Mouse (Mus musculus): ENCODE results near the gene Comt. TPM values are rescaled to one million over a fixed set of nuclear protein-coding genes. Genes with fewer than 3 reads are reported as not detected.

Comt gene
- polyA plus RNA-seq, 1 experiment from 2014 or later: 60.8 TPM

GRCm38 (mm10) chr16:18409776-18410175 is 16.9 kb downstream of the Comt start:
- H3K9ac ChIP-seq (ENCODE audit: low read length): no peak overlapping the region
- no peak overlapping the region for H3K27ac ChIP-seq (ENCODE audit: low read depth, low read length)
- 71% methylated on average over 4 of the region's 4 CpGs for WGBS
- DNase-seq (ENCODE audit: low spot score): no peak
- no peak overlapping the region for H3K4me3 ChIP-seq (ENCODE audit: low read depth, low read length)
- no peak overlapping the region for H3K4me2 ChIP-seq (ENCODE audit: low read depth)
- no peaks in the 10 kb centered on the region for H3K27me3 ChIP-seq (ENCODE audit: control insufficient read depth, insufficient read depth, low read length)
- no peaks in the 10 kb centered on the region for H3K9me3 ChIP-seq (ENCODE audit: control insufficient read depth, low read length)
- H3K4me1 ChIP-seq (ENCODE audit: control insufficient read depth, insufficient read depth, low read length): no peaks in the 10 kb centered on the region
- no peak for ATAC-seq (ENCODE audit: insufficient read depth, low FRiP score, low TSS enrichment)
- H3K36me3 ChIP-seq (ENCODE audit: control insufficient read depth, insufficient read depth, low read length): peaks cover 11% of the 10 kb centered on the region

GRCm38 (mm10) chr16:18407912-18408311 is 18.7 kb downstream of the Comt start:
- ATAC-seq (ENCODE audit: insufficient read depth, low FRiP score, low TSS enrichment): no peak
- no peak overlapping the region for H3K9ac ChIP-seq (ENCODE audit: low read length)
- peaks cover 25% of the 10 kb centered on the region for H3K36me3 ChIP-seq (ENCODE audit: control insufficient read depth, insufficient read depth, low read length)
- WGBS: 79% methylated on average over 7 of the region's 7 CpGs
- no peaks in the 10 kb centered on the region for H3K4me1 ChIP-seq (ENCODE audit: control insufficient read depth, insufficient read depth, low read length)
- no peak for DNase-seq (ENCODE audit: low spot score)
- H3K27ac ChIP-seq (ENCODE audit: low read depth, low read length): no peak overlapping the region
- no peaks in the 10 kb centered on the region for H3K27me3 ChIP-seq (ENCODE audit: control insufficient read depth, insufficient read depth, low read length)
- H3K9me3 ChIP-seq (ENCODE audit: control insufficient read depth, low read length): no peaks in the 10 kb centered on the region
- no peak overlapping the region for H3K4me2 ChIP-seq (ENCODE audit: low read depth)
- H3K4me3 ChIP-seq (ENCODE audit: low read depth, low read length): no peak overlapping the region

GRCm38 (mm10) chr16:18406293-18406692 is 20.4 kb downstream of the Comt start:
- WGBS: 20% methylated on average over 2 of the region's 2 CpGs
- Histone ChIP-seq H3K4me1 (ENCODE audit: control insufficient read depth, insufficient read depth, low read length) (peaks cover 4% of the 10 kb centered on the region), H3K27ac (ENCODE audit: low read depth, low read length) (no peak overlapping the region)

GRCm38 (mm10) chr16:18405876-18406275 is 20.8 kb downstream of the Comt start:
- DNase-seq (ENCODE audit: low spot score) (no peak), ATAC-seq (ENCODE audit: insufficient read depth, low FRiP score, low TSS enrichment) (no peak)
- Histone ChIP-seq H3K4me2 (ENCODE audit: low read depth) (no peak overlapping the region), H3K9me3 (ENCODE audit: control insufficient read depth, low read length) (no peaks in the 10 kb centered on the region), H3K4me3 (ENCODE audit: low read depth, low read length) (no peak overlapping the region), H3K27me3 (ENCODE audit: control insufficient read depth, insufficient read depth, low read length) (no peaks in the 10 kb centered on the region), H3K27ac (ENCODE audit: low read depth, low read length) (no peak overlapping the region), H3K9ac (ENCODE audit: low read length) (no peak overlapping the region), H3K36me3 (ENCODE audit: control insufficient read depth, insufficient read depth, low read length) (peaks cover 36% of the 10 kb centered on the region), H3K4me1 (ENCODE audit: control insufficient read depth, insufficient read depth, low read length) (peaks cover 8% of the 10 kb centered on the region)
- 75% methylated on average over 2 of the region's 2 CpGs for WGBS

More at GRCm38 (mm10) chr16:18406293-18406692, 20.4 kb downstream of the Comt start:
- Histone ChIP-seq H3K4me2 (ENCODE audit: low read depth) (no peak overlapping the region), H3K4me3 (ENCODE audit: low read depth, low read length) (no peak overlapping the region), H3K9me3 (ENCODE audit: control insufficient read depth, low read length) (no peaks in the 10 kb centered on the region), H3K27me3 (ENCODE audit: control insufficient read depth, insufficient read depth, low read length) (no peaks in the 10 kb centered on the region), H3K36me3 (ENCODE audit: control insufficient read depth, insufficient read depth, low read length) (peaks cover 36% of the 10 kb centered on the region), H3K9ac (ENCODE audit: low read length) (no peak overlapping the region)
- DNase-seq (ENCODE audit: low spot score) (peak; percentile 57), ATAC-seq (ENCODE audit: insufficient read depth, low FRiP score, low TSS enrichment) (peak; percentile 45)

GRCm38 (mm10) chr16:18405091-18405854 is 21.4 kb downstream of the Comt start:
- ATAC-seq (ENCODE audit: insufficient read depth, low FRiP score, low TSS enrichment): no peak
- DNase-seq (ENCODE audit: low spot score): no peak
- H3K27me3 ChIP-seq (ENCODE audit: control insufficient read depth, insufficient read depth, low read length): no peaks in the 10 kb centered on the region
- no peak overlapping the region for H3K9ac ChIP-seq (ENCODE audit: low read length)
- peaks cover 37% of the 10 kb centered on the region for H3K36me3 ChIP-seq (ENCODE audit: control insufficient read depth, insufficient read depth, low read length)
- H3K4me1 ChIP-seq (ENCODE audit: control insufficient read depth, insufficient read depth, low read length): peaks cover 14% of the 10 kb centered on the region
- no peak overlapping the region for H3K4me3 ChIP-seq (ENCODE audit: low read depth, low read length)
- no peak overlapping the region for H3K27ac ChIP-seq (ENCODE audit: low read depth, low read length)
- WGBS: 88% methylated on average over 13 of the region's 13 CpGs
- no peaks in the 10 kb centered on the region for H3K9me3 ChIP-seq (ENCODE audit: control insufficient read depth, low read length)
- H3K4me2 ChIP-seq (ENCODE audit: low read depth): no peak overlapping the region

- 89% methylated on average over 12 of the region's 12 CpGs for WGBS
- Histone ChIP-seq H3K36me3 (ENCODE audit: control insufficient read depth, insufficient read depth, low read length) (peaks cover 46% of the 10 kb centered on the region), H3K4me2 (ENCODE audit: low read depth) (no peak overlapping the region), H3K9ac (ENCODE audit: low read length) (no peak overlapping the region), H3K4me3 (ENCODE audit: low read depth, low read length) (no peak overlapping the region), H3K9me3 (ENCODE audit: control insufficient read depth, low read length) (no peaks in the 10 kb centered on the region), H3K4me1 (ENCODE audit: control insufficient read depth, insufficient read depth, low read length) (peaks cover 29% of the 10 kb centered on the region), H3K27me3 (ENCODE audit: control insufficient read depth, insufficient read depth, low read length) (no peaks in the 10 kb centered on the region), H3K27ac (ENCODE audit: low read depth, low read length) (no peak overlapping the region)
- no peak for DNase-seq (ENCODE audit: low spot score)
- ATAC-seq (ENCODE audit: insufficient read depth, low FRiP score, low TSS enrichment): no peak
Observed at GRCm38 (mm10) chr16:18403285-18403684, 23.4 kb downstream of the Comt start.

GRCm38 (mm10) chr16:18400472-18401216 is 26.0 kb downstream of the Comt start:
- WGBS: 29% methylated on average over 7 of the region's 7 CpGs
- H3K27ac ChIP-seq (ENCODE audit: low read depth, low read length): peak overlapping the region; percentile 80

GRCm38 (mm10) chr16:18400028-18400427 is 26.6 kb downstream of the Comt start:
- peaks cover 40% of the 10 kb centered on the region for H3K4me1 ChIP-seq (ENCODE audit: control insufficient read depth, insufficient read depth, low read length)
- peak overlapping the region; percentile 32; the same call in 1 of the 2 replicates for H3K9ac ChIP-seq (ENCODE audit: low read length)
- peaks cover 50% of the 10 kb centered on the region for H3K36me3 ChIP-seq (ENCODE audit: control insufficient read depth, insufficient read depth, low read length)
- no peaks in the 10 kb centered on the region for H3K9me3 ChIP-seq (ENCODE audit: control insufficient read depth, low read length)
- H3K27ac ChIP-seq (ENCODE audit: low read depth, low read length): peak overlapping the region; percentile 80
- DNase-seq (ENCODE audit: low spot score) (no peak), ATAC-seq (ENCODE audit: insufficient read depth, low FRiP score, low TSS enrichment) (no peak)
- H3K4me3 ChIP-seq (ENCODE audit: low read depth, low read length): no peak overlapping the region
- no peak overlapping the region; the same call in 1 of the 2 replicates for H3K4me2 ChIP-seq (ENCODE audit: low read depth)
- H3K27me3 ChIP-seq (ENCODE audit: control insufficient read depth, insufficient read depth, low read length): no peaks in the 10 kb centered on the region
- 74% methylated on average over 9 of the region's 9 CpGs for WGBS

More at GRCm38 (mm10) chr16:18400472-18401216, 26.0 kb downstream of the Comt start:
- H3K27me3 ChIP-seq (ENCODE audit: control insufficient read depth, insufficient read depth, low read length): no peaks in the 10 kb centered on the region
- no peaks in the 10 kb centered on the region for H3K9me3 ChIP-seq (ENCODE audit: control insufficient read depth, low read length)
- peaks cover 34% of the 10 kb centered on the region for H3K4me1 ChIP-seq (ENCODE audit: control insufficient read depth, insufficient read depth, low read length)
- DNase-seq (ENCODE audit: low spot score) (peak; percentile 88), ATAC-seq (ENCODE audit: insufficient read depth, low FRiP score, low TSS enrichment) (peak; percentile 90)
- no peak overlapping the region for H3K4me3 ChIP-seq (ENCODE audit: low read depth, low read length)
- peak overlapping the region; percentile 32 for H3K9ac ChIP-seq (ENCODE audit: low read length)
- H3K36me3 ChIP-seq (ENCODE audit: control insufficient read depth, insufficient read depth, low read length): peaks cover 55% of the 10 kb centered on the region
- H3K4me2 ChIP-seq (ENCODE audit: low read depth): peak overlapping the region; percentile 25; the same call in 1 of the 2 replicates
